Mouse (Mus musculus): ENCODE measurements around the gene Serpina3i. TPM values are rescaled to one million over a fixed set of nuclear protein-coding genes. Genes with fewer than 3 reads are reported as not detected.
A peak's percentile ranks its signal among the peaks of the same experiment; 100 is the strongest.

Serpina3i gene
- polyA plus RNA-seq, 3 experiments from 2014 or later = not detected

DNA sequence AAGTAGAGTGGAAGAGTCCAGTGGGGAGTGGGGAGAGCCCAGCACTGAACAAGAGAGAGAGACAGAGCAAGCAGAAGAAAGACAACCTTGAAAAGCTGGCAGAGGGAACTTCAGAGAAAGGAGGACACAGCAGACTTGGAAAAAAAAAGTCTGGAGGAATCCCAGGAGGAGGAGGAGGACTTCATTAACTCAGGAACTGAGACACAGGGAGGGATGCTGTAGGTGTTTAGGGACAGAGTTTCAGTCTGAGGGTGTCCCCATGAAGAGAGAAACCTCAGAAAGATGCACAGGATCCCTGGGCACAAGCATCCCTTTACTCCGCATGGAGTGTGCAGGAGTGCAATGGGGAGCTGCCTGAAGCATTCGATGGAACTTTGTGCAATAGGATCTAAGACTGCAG is 35.1 kb downstream of the Serpina3i start:
- ATAC-seq = no peak

DNA sequence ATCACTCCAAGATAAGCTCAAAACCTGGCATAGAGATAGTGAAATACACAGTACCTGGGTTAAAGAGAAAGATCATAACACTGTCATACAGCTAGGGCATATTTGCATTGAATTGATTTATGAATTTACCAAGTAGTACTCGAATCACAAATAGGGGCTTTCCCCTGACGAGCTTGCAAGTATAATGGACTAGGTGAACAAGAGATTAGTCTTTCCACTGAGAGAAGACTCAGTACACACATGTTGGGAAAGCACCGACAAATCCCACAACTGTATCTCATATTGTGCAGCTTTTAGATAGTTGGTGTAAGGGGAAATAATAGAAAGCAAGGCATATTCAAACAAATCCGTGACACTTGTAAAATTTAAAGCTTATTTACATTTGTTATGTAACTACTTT is 43.1 kb downstream of the Serpina3i start:
- peak; percentile 52 for ATAC-seq

DNA sequence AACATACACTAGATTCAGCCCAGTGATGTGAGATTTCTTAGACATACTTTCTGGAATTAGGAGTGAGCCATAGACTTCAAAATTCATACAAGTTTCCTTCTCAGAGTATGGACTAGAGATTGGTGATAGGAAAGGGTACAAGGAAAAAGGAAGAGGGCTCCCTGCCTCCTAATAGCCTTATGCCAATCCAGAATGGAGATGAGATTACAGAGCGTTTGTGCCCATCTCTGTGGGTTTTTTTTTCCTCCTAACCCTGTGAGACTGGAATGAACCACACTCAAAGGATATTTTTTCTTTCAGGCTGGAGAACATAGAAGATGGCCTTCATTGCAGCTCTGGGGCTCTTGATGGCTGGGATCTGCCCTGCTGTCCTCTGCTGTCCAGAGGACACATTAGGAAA is 51.3 kb downstream of the Serpina3i start, which contains the start of gene Serpina3j:
TSS of gene Serpina3j (plus strand) at position 301 of the 400 bp plus-strand sequence.
- no peak for ATAC-seq

Other genes with a start within 250 kb of the Serpina3i start
- 10 to 100 TPM in 2 of 3 experiments, 1 to 10 TPM in 1; 5.2 to 13.1 (median 10.3) TPM for gene Serpina9, start 249.4 kb upstream of the Serpina3i start, polyA plus RNA-seq (2017; shearing (Covaris generic))
- gene Serpina12, start 218.7 kb upstream of the Serpina3i start, polyA plus RNA-seq (2017; shearing (Covaris generic)) = under 1 TPM in 2 of 3 experiments, not detected in 1; 0.09 to 0.25 TPM
- gene Serpina5, start 162.0 kb upstream of the Serpina3i start, polyA plus RNA-seq (2017; shearing (Covaris generic)) = not detected
- gene Serpina3a, start 150.4 kb upstream of the Serpina3i start, polyA plus RNA-seq (2017; shearing (Covaris generic)) = not detected
- gene Serpina3b, start 135.1 kb upstream of the Serpina3i start, polyA plus RNA-seq (2017; shearing (Covaris generic)) = not detected
- not detected for gene Serpina3c, start 109.3 kb upstream of the Serpina3i start, polyA plus RNA-seq (2017; shearing (Covaris generic))
- gene Serpina3f, start 48.6 kb upstream of the Serpina3i start, polyA plus RNA-seq (2017; shearing (Covaris generic)) = 10 to 100 TPM in 2 of 3 experiments, 1 to 10 TPM in 1; 7.8 to 38.7 (median 11.3) TPM
- 100 to 1,000 TPM; 239 to 411 (median 240) TPM for gene Serpina3g, start 26.9 kb upstream of the Serpina3i start, polyA plus RNA-seq (2017; shearing (Covaris generic))
- not detected for gene Serpina3j, start 51.4 kb downstream of the Serpina3i start, polyA plus RNA-seq (2017; shearing (Covaris generic))
- gene Serpina3k, start 75.4 kb downstream of the Serpina3i start, polyA plus RNA-seq (2017; shearing (Covaris generic)) = not detected
- gene Serpina3m, start 75.4 kb downstream of the Serpina3i start, polyA plus RNA-seq (2017; shearing (Covaris generic)) = not detected
- not detected for gene Serpina3n, start 143.6 kb downstream of the Serpina3i start, polyA plus RNA-seq (2017; shearing (Covaris generic))
- gene Gsc, start 210.2 kb downstream of the Serpina3i start, polyA plus RNA-seq (2017; shearing (Covaris generic)) = not detected